Mouse (Mus musculus): ENCODE measurements around the gene 2310034G01Rik. TPM values are rescaled to one million over a fixed set of nuclear protein-coding genes. Genes with fewer than 3 reads are reported as not detected.

2310034G01Rik gene
- polyA plus RNA-seq, 1 experiment, result 0.92 TPM

DNA sequence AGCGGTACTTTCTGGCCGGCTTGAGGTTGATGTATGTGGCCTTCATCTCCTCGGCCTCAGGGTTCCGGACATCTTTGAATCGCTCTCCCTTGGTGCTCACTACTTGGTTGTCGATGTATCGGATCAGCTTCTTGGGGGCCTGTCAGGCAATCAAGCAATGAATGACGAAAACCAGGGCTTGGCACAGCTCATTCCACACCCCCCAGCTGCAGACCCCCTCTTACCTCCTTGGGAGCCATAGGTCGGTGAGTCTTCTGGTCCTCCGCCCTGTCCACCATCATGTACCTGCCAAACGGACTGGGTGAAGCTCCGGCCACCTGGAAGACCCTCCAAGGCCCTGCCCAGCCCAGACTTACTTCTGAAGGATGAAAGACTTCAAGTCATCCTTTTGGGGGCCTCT is 19.4 kb downstream of the 2310034G01Rik start:
- Histone ChIP-seq H3K79me2 (ENCODE audit: control insufficient read depth, insufficient read depth) (no peaks in the 10 kb centered on the region), H3K27me3 (ENCODE audit: control insufficient read depth, insufficient read depth, insufficient read length) (peaks cover 7% of the 10 kb centered on the region), H3K36me3 (ENCODE audit: control insufficient read depth, insufficient read depth) (no peaks in the 10 kb centered on the region), H3K79me3 (ENCODE audit: low read depth) (no peaks in the 10 kb centered on the region), H3ac (ENCODE audit: control insufficient read depth, insufficient read length, low read depth) (no peak overlapping the region), H3K4me3 (ENCODE audit: insufficient read depth, poor library complexity, severe bottlenecking) (no peak overlapping the region)
- no peak for TF ChIP-seq MYOG (IDR thresholded peaks at IDR 0.05; ENCODE audit: control insufficient read depth, extremely low read depth, insufficient read length)
- TF ChIP-seq MYOD1 (IDR thresholded peaks at IDR 0.05; ENCODE audit: control insufficient read depth, insufficient read length, low read depth), result no peak
- TF ChIP-seq CTCF (IDR thresholded peaks at IDR 0.05; ENCODE audit: control insufficient read depth, insufficient read depth, insufficient read length), result no peak
- TF ChIP-seq MAX (IDR thresholded peaks at IDR 0.05), result no peak
- no peak for TF ChIP-seq FOSL1 (IDR thresholded peaks at IDR 0.05; ENCODE audit: insufficient read depth, low read length, poor library complexity, severe bottlenecking)
- TF ChIP-seq CEBPB (IDR thresholded peaks at IDR 0.05; ENCODE audit: low read depth), result no peak
- TF ChIP-seq USF1 (IDR thresholded peaks at IDR 0.05; ENCODE audit: low read depth), result no peak

DNA sequence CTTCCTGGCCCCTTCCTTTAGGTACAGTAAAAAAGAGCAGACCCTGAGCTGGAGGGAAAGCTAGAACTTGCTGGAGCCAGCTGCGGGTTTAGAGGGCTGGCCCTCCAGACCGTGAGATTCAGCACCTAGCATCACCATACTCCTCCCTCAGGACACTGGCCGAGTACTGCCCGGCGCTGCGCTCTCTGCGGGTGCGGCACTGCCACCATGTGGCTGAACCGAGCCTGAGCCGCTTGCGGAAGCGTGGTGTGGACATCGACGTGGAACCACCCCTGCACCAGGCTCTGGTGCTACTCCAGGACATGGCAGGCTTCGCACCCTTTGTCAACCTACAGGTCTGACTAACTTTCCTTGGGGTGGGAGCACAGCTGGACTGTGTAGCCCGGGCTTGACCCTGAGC is 20.2 kb downstream of the 2310034G01Rik start:
- TF ChIP-seq CTCF (IDR thresholded peaks at IDR 0.05; ENCODE audit: control insufficient read depth, insufficient read depth, insufficient read length), result peak; percentile 99
- no peak for TF ChIP-seq MYOD1 (IDR thresholded peaks at IDR 0.05; ENCODE audit: control insufficient read depth, insufficient read length, low read depth)
- TF ChIP-seq MAX (IDR thresholded peaks at IDR 0.05), result peak; percentile 77
- H3K79me3 ChIP-seq (ENCODE audit: low read depth), result no peaks in the 10 kb centered on the region

DNA sequence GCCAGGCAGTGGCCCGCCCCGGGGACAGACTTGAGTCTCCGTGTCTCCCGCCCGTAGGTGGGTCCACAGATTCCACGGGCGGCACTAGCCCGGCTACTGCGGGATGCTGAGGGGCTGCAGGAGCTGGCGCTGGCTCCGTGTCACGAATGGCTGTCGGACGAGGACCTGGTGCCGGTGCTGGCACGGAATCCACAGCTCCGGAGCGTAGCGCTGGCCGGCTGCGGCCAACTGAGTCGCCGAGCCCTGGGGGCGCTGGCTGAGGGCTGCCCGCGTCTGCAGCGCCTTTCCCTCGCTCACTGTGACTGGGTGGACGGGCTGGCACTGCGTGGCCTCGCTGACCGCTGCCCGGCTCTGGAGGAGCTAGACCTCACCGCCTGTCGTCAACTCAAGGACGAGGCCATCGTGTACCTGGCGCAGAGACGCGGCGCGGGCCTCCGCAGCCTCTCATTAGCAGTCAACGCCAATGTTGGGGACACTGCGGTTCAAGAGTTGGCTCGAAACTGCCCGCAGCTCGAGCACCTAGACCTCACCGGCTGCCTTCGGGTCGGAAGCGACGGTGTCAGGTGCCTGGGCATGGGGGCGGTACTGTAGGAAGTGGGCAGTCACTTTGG is 21.0 kb downstream of the 2310034G01Rik start:
- no peaks in the 10 kb centered on the region for H3K79me3 ChIP-seq (ENCODE audit: low read depth)
- H3K27me3 ChIP-seq (ENCODE audit: control insufficient read depth, insufficient read depth, insufficient read length), result peaks cover 18% of the 10 kb centered on the region
- peak overlapping the region; percentile 76 for H3ac ChIP-seq (ENCODE audit: control insufficient read depth, insufficient read length, low read depth)
- TF ChIP-seq MAX (IDR thresholded peaks at IDR 0.05) (no peak), CEBPB (IDR thresholded peaks at IDR 0.05; ENCODE audit: low read depth) (no peak), CTCF (IDR thresholded peaks at IDR 0.05; ENCODE audit: control insufficient read depth, insufficient read depth, insufficient read length) (no peak), USF1 (IDR thresholded peaks at IDR 0.05; ENCODE audit: low read depth) (no peak), MYOG (IDR thresholded peaks at IDR 0.05; ENCODE audit: control insufficient read depth, extremely low read depth, insufficient read length) (no peak), MYOD1 (IDR thresholded peaks at IDR 0.05; ENCODE audit: control insufficient read depth, insufficient read length, low read depth) (no peak), FOSL1 (IDR thresholded peaks at IDR 0.05; ENCODE audit: insufficient read depth, low read length, poor library complexity, severe bottlenecking) (no peak)
- no peaks in the 10 kb centered on the region for H3K79me2 ChIP-seq (ENCODE audit: control insufficient read depth, insufficient read depth)
- H3K36me3 ChIP-seq (ENCODE audit: control insufficient read depth, insufficient read depth), result no peaks in the 10 kb centered on the region
- H3K4me3 ChIP-seq (ENCODE audit: insufficient read depth, poor library complexity, severe bottlenecking), result peak overlapping the region; percentile 52

More for the DNA sequence above, 20.2 kb downstream of the 2310034G01Rik start:
- Histone ChIP-seq H3ac (ENCODE audit: control insufficient read depth, insufficient read length, low read depth) (no peak overlapping the region), H3K79me2 (ENCODE audit: control insufficient read depth, insufficient read depth) (no peaks in the 10 kb centered on the region), H3K36me3 (ENCODE audit: control insufficient read depth, insufficient read depth) (no peaks in the 10 kb centered on the region), H3K4me3 (ENCODE audit: insufficient read depth, poor library complexity, severe bottlenecking) (no peak overlapping the region), H3K27me3 (ENCODE audit: control insufficient read depth, insufficient read depth, insufficient read length) (peaks cover 10% of the 10 kb centered on the region)

DNA sequence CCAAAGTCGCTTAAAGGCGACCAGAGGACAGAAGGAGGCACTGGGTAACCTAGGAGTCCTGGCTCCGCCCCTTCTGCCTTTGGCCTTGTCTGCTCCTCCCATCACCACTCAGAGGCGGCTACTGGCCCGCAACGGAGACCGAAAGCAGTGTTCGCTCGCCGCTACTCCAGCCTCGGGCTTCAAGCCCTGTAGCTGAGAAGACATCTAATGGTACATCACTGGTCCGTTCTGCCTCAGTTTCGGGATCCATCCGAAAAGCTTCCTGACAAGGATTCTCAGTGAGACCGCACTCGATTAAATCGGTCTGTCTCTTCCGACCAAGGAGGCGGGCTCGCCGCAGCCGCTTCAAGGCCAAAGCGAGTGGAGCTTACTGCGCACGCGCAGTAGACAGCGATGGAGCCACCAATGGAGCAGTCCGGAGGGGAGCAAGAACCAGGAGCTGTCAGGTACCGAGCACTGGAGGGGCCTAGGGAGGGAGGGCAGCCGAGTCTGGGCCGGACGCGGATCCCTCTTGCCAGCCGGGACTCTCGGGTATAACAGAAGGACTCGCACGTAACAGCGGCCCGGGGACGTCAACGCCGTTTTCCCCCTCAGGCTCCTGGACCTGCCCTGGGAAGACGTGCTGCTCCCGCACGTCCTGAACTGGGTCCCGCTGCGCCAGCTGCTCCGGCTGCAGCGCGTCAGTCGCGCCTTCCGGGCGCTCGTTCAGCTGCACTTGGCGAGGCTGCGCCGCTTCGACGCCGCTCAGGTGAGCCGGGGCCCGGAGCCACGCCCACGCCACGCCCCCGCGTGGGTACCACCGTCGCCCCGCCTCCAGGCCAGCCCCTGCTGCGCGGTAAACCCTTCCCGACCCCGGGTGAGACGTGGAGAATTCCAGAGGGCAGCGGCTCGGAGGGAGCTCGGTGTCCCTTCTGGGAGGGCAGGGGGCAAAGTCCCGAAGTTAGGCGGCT is 21.7 kb downstream of the 2310034G01Rik start, which contains the start of gene Fbxl15:
Fbxl15 (plus strand) TSS at position 104 of the 950 bp plus-strand sequence.
- Histone ChIP-seq H3K27me3 (ENCODE audit: control insufficient read depth, insufficient read depth, insufficient read length) (peaks cover 19% of the 10 kb centered on the region), H3K36me3 (ENCODE audit: control insufficient read depth, insufficient read depth) (no peaks in the 10 kb centered on the region), H3K4me3 (ENCODE audit: insufficient read depth, poor library complexity, severe bottlenecking) (peak within 1 kb of the TSS; percentile 52), H3K79me3 (ENCODE audit: low read depth) (no peaks in the 10 kb centered on the region), H3K79me2 (ENCODE audit: control insufficient read depth, insufficient read depth) (no peaks in the 10 kb centered on the region), H3ac (ENCODE audit: control insufficient read depth, insufficient read length, low read depth) (peak within 1 kb of the TSS; percentile 80)
- TF ChIP-seq MYOD1 (IDR thresholded peaks at IDR 0.05; ENCODE audit: control insufficient read depth, insufficient read length, low read depth), result no peak
- peak; percentile 15 for TF ChIP-seq MAX (IDR thresholded peaks at IDR 0.05)
- TF ChIP-seq USF1 (IDR thresholded peaks at IDR 0.05; ENCODE audit: low read depth), result no peak
- TF ChIP-seq FOSL1 (IDR thresholded peaks at IDR 0.05; ENCODE audit: insufficient read depth, low read length, poor library complexity, severe bottlenecking), result no peak
- TF ChIP-seq CEBPB (IDR thresholded peaks at IDR 0.05; ENCODE audit: low read depth), result no peak
- TF ChIP-seq MYOG (IDR thresholded peaks at IDR 0.05; ENCODE audit: control insufficient read depth, extremely low read depth, insufficient read length), result no peak
- TF ChIP-seq CTCF (IDR thresholded peaks at IDR 0.05; ENCODE audit: control insufficient read depth, insufficient read depth, insufficient read length), result no peak

DNA sequence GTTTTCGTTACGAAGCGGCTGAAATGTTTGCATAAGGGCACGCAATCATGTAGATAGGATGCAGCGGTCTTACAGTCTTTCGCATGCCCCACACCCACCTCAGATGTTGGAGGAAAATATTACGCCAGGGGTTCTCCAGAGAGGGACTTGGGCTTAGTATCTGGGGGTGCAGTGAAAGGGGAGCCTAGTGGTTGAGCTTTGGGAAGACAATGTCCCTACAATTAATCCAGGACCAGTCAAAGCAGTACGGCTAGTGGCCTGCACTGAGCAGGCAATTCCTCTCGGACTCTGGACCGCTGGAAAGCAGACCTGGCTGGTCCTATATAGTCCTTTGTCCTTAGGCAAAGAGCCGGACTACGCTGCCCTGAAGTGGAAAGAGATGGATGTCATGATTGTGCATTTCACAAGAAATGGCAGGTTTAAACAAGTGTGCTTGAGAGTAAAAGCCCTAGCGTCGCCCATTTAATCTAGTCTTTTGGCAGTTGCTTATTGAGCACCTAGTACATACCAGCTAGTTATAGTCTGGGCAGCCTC is 22.5 kb downstream of the 2310034G01Rik start:
- H3K4me3 ChIP-seq (ENCODE audit: insufficient read depth, poor library complexity, severe bottlenecking), result peak overlapping the region; percentile 52
- peaks cover 22% of the 10 kb centered on the region for H3K27me3 ChIP-seq (ENCODE audit: control insufficient read depth, insufficient read depth, insufficient read length)
- no peaks in the 10 kb centered on the region for H3K79me3 ChIP-seq (ENCODE audit: low read depth)
- TF ChIP-seq MYOG (IDR thresholded peaks at IDR 0.05; ENCODE audit: control insufficient read depth, extremely low read depth, insufficient read length), result no peak
- TF ChIP-seq MAX (IDR thresholded peaks at IDR 0.05), result no peak
- no peak for TF ChIP-seq MYOD1 (IDR thresholded peaks at IDR 0.05; ENCODE audit: control insufficient read depth, insufficient read length, low read depth)
- TF ChIP-seq CTCF (IDR thresholded peaks at IDR 0.05; ENCODE audit: control insufficient read depth, insufficient read depth, insufficient read length), result no peak
- no peak for TF ChIP-seq USF1 (IDR thresholded peaks at IDR 0.05; ENCODE audit: low read depth)
- no peak for TF ChIP-seq FOSL1 (IDR thresholded peaks at IDR 0.05; ENCODE audit: insufficient read depth, low read length, poor library complexity, severe bottlenecking)
- no peak for TF ChIP-seq CEBPB (IDR thresholded peaks at IDR 0.05; ENCODE audit: low read depth)
- no peak overlapping the region for H3ac ChIP-seq (ENCODE audit: control insufficient read depth, insufficient read length, low read depth)
- H3K36me3 ChIP-seq (ENCODE audit: control insufficient read depth, insufficient read depth), result no peaks in the 10 kb centered on the region
- no peaks in the 10 kb centered on the region for H3K79me2 ChIP-seq (ENCODE audit: control insufficient read depth, insufficient read depth)

Data from C2C12 (cell line).